Mouse (Mus musculus) hindbrain, embryonic 14.5 days (tissue): ENCODE measurements around the gene Cd5. TPM values are rescaled to one million over a fixed set of nuclear protein-coding genes. Genes with fewer than 3 reads are reported as not detected.

Source experiments
- ATAC-seq: fragments of 200-750 bp; cut with Nextera tagmentation; 2 replicates; pipeline ENCODE4 v1.8.0; 2017; ENCODE audit warnings: moderate number of reproducible peaks, mild to moderate bottlenecking, moderate TSS enrichment, moderate library complexity; ENCODE audit not compliant: low FRiP score
- DNase-seq: peaks from one replicate; pipeline ENCODE4 v3.0.0-alpha.2; 2015; ENCODE audit warnings: low spot score
- H3K27ac ChIP-seq: fragments of 300-500 bp; sonication (generic); 2 replicates; pipeline ENCODE4 v1.5.1; 2014; ENCODE audit warnings: mild to moderate bottlenecking, moderate library complexity
- H3K27me3 ChIP-seq: fragments of 300-500 bp; sonication (generic); 2 replicates; pipeline ENCODE4 v1.6.1; 2014; ENCODE audit warnings: mild to moderate bottlenecking, low read length, mixed read lengths; ENCODE audit not compliant: control insufficient read depth, insufficient read depth
- H3K36me3 ChIP-seq: fragments of 300-500 bp; sonication (generic); replicated peaks from 2 replicates; pipeline ENCODE4 v1.6.1; 2014; ENCODE audit not compliant: control insufficient read depth, insufficient read depth
- H3K4me1 ChIP-seq: fragments of 300-500 bp; sonication (generic); replicated peaks from 2 replicates; pipeline ENCODE4 v1.6.1; 2014; ENCODE audit warnings: antibody characterized with exemption, low read length, mixed read lengths; ENCODE audit not compliant: control insufficient read depth, insufficient read depth
- H3K4me2 ChIP-seq: fragments of 300-500 bp; sonication (generic); replicated peaks from 2 replicates; pipeline ENCODE4 v1.6.1; 2014; ENCODE audit warnings: mild to moderate bottlenecking, moderate library complexity
- H3K4me3 ChIP-seq: fragments of 300-500 bp; sonication (generic); replicated peaks from 2 replicates; pipeline ENCODE4 v1.5.1; 2014; ENCODE audit warnings: mild to moderate bottlenecking, low read length
- H3K9ac ChIP-seq: fragments of 300-500 bp; sonication (generic); 2 replicates; pipeline ENCODE4 v1.6.1; 2014
- H3K9me3 ChIP-seq: fragments of 300-500 bp; sonication (generic); 2 replicates; pipeline ENCODE4 v1.6.1; 2016; ENCODE audit warnings: low read length; ENCODE audit not compliant: control insufficient read depth
- WGBS: fragments of 180-500 bp; shearing (Covaris S2); extraction: QIAGEN DNeasy Blood & Tissue Kit; methylation state at CpG from one replicate; pipeline ENCODE4 v1.1.7; 2014; 5-methylcytosine and 5-hydroxymethylcytosine counted together
- polyA plus RNA-seq: library from polyadenylated mRNA; unstranded; fragments of >200 nt; fragmentation: Nextera tagmentation; extraction: Ambion mirVana; gene quantifications from 2 replicates; pipeline ENCODE4 v1.2.1, GENCODE M21; 2014

Gene Cd5
- polyA plus RNA-seq, 1 experiment from 2014 or later: 0.31 TPM

GRCm38 (mm10) chr19:10735861-10736260 is 2.9 kb downstream of the Cd5 start:
- WGBS: 95% methylated on average over 7 of the region's 7 CpGs
- DNase-seq (no peak), ATAC-seq (no peak)
- H3K9ac ChIP-seq: no peak overlapping the region
- H3K27ac ChIP-seq: no peak overlapping the region
- no peak overlapping the region for H3K4me2 ChIP-seq
- H3K27me3 ChIP-seq: no peaks in the 10 kb centered on the region
- H3K4me1 ChIP-seq: no peaks in the 10 kb centered on the region
- H3K4me3 ChIP-seq: no peak overlapping the region
- H3K36me3 ChIP-seq: no peaks in the 10 kb centered on the region
- H3K9me3 ChIP-seq: no peaks in the 10 kb centered on the region

GRCm38 (mm10) chr19:10735061-10735460 is 3.7 kb downstream of the Cd5 start:
- H3K27ac ChIP-seq: no peak overlapping the region
- H3K4me2 ChIP-seq: no peak overlapping the region
- DNase-seq (no peak), ATAC-seq (no peak)
- 91% methylated on average over 3 of the region's 3 CpGs for WGBS
- no peaks in the 10 kb centered on the region for H3K9me3 ChIP-seq
- H3K27me3 ChIP-seq: no peaks in the 10 kb centered on the region
- no peak overlapping the region for H3K9ac ChIP-seq
- no peaks in the 10 kb centered on the region for H3K36me3 ChIP-seq
- H3K4me3 ChIP-seq: no peak overlapping the region
- H3K4me1 ChIP-seq: no peaks in the 10 kb centered on the region

- ATAC-seq: no peak
- no peak for DNase-seq
- whole genome bisulfite sequencing: 83% methylated on average over 7 of the region's 7 CpGs
- Histone ChIP-seq H3K4me1 (no peaks in the 10 kb centered on the region), H3K36me3 (no peaks in the 10 kb centered on the region), H3K27me3 (no peaks in the 10 kb centered on the region), H3K9me3 (no peaks in the 10 kb centered on the region), H3K4me2 (no peak overlapping the region), H3K9ac (no peak overlapping the region), H3K27ac (no peak overlapping the region), H3K4me3 (no peak overlapping the region)
Measured at GRCm38 (mm10) chr19:10734554-10734953, 4.2 kb downstream of the Cd5 start.

GRCm38 (mm10) chr19:10733501-10734127 is 5.2 kb downstream of the Cd5 start:
- Histone ChIP-seq H3K36me3 (no peaks in the 10 kb centered on the region), H3K4me3 (no peak overlapping the region), H3K27me3 (no peaks in the 10 kb centered on the region), H3K9me3 (no peaks in the 10 kb centered on the region), H3K9ac (no peak overlapping the region), H3K4me1 (no peaks in the 10 kb centered on the region), H3K4me2 (no peak overlapping the region), H3K27ac (no peak overlapping the region)
- ATAC-seq: no peak
- WGBS: 84% methylated on average over 10 of the region's 10 CpGs
- DNase-seq: no peak

GRCm38 (mm10) chr19:10732741-10733140 is 6.1 kb downstream of the Cd5 start:
- Histone ChIP-seq H3K9me3 (no peaks in the 10 kb centered on the region), H3K27ac (no peak overlapping the region), H3K27me3 (no peaks in the 10 kb centered on the region), H3K4me1 (no peaks in the 10 kb centered on the region), H3K4me2 (no peak overlapping the region), H3K36me3 (no peaks in the 10 kb centered on the region), H3K9ac (no peak overlapping the region), H3K4me3 (no peak overlapping the region)
- WGBS: 96% methylated on average over 7 of the region's 7 CpGs
- no peak for DNase-seq
- ATAC-seq: no peak

- no peak for ATAC-seq
- Histone ChIP-seq H3K27me3 (no peaks in the 10 kb centered on the region), H3K4me2 (no peak overlapping the region), H3K9me3 (no peaks in the 10 kb centered on the region), H3K4me1 (no peaks in the 10 kb centered on the region), H3K4me3 (no peak overlapping the region), H3K27ac (no peak overlapping the region), H3K36me3 (no peaks in the 10 kb centered on the region), H3K9ac (no peak overlapping the region)
- no peak for DNase-seq
- WGBS: 93% methylated on average over 7 of the region's 7 CpGs
Measured at GRCm38 (mm10) chr19:10731975-10732374, 6.8 kb downstream of the Cd5 start.

GRCm38 (mm10) chr19:10730469-10730868 is 8.3 kb downstream of the Cd5 start:
- Histone ChIP-seq H3K4me2 (no peak overlapping the region), H3K4me3 (no peak overlapping the region), H3K9me3 (no peaks in the 10 kb centered on the region), H3K4me1 (no peaks in the 10 kb centered on the region), H3K36me3 (no peaks in the 10 kb centered on the region), H3K27ac (no peak overlapping the region), H3K9ac (no peak overlapping the region), H3K27me3 (no peaks in the 10 kb centered on the region)
- ATAC-seq (no peak), DNase-seq (no peak)
- 67% methylated on average over 5 of the region's 5 CpGs for WGBS

GRCm38 (mm10) chr19:10729889-10730288 is 8.9 kb downstream of the Cd5 start:
- Histone ChIP-seq H3K4me3 (no peak overlapping the region), H3K27me3 (no peaks in the 10 kb centered on the region), H3K27ac (no peak overlapping the region), H3K9ac (no peak overlapping the region), H3K4me1 (no peaks in the 10 kb centered on the region), H3K36me3 (no peaks in the 10 kb centered on the region), H3K4me2 (no peak overlapping the region), H3K9me3 (no peaks in the 10 kb centered on the region)
- WGBS: 87% methylated on average over 10 of the region's 10 CpGs
- no peak for DNase-seq
- ATAC-seq: no peak

GRCm38 (mm10) chr19:10724629-10725363 is 14.0 kb downstream of the Cd5 start:
- WGBS: 75% methylated on average over 13 of the region's 13 CpGs
- H3K36me3 ChIP-seq: no peaks in the 10 kb centered on the region
- H3K4me3 ChIP-seq: no peak overlapping the region
- no peaks in the 10 kb centered on the region for H3K9me3 ChIP-seq
- H3K27me3 ChIP-seq: no peaks in the 10 kb centered on the region
- ATAC-seq (no peak), DNase-seq (no peak)
- H3K4me1 ChIP-seq: peaks cover 26% of the 10 kb centered on the region
- no peak overlapping the region for H3K9ac ChIP-seq
- H3K4me2 ChIP-seq: no peak overlapping the region
- H3K27ac ChIP-seq: no peak overlapping the region
